Mouse (Mus musculus) testis, adult 2 months (tissue): Measurements from ENCODE around the gene Olfr119. TPM values are rescaled to one million over a fixed set of nuclear protein-coding genes. Genes with fewer than 3 reads are reported as not detected.
"Not testable (repeated sequence)": the region's sequence is repeated elsewhere in the genome, so short reads cannot be mapped to it uniquely, and the experiment has no call there.

Experiments
- H3K27ac ChIP-seq: fragments of 200-500 bp; 2 replicates; pipeline ENCODE4 v1.5.1; 2012; ENCODE audit warnings: low read depth, low read length; ENCODE audit not compliant: control insufficient read depth, insufficient read depth
- H3K27me3 ChIP-seq: fragments of 200-500 bp; 2 replicates; pipeline ENCODE4 v1.6.1; 2012; ENCODE audit warnings: mild to moderate bottlenecking, low read length, moderate library complexity; ENCODE audit not compliant: control insufficient read depth, insufficient read depth
- H3K36me3 ChIP-seq: fragments of 200-500 bp; 2 replicates; pipeline ENCODE4 v1.6.1; 2012; ENCODE audit warnings: mild to moderate bottlenecking, low read length; ENCODE audit not compliant: control insufficient read depth, insufficient read depth
- H3K4me1 ChIP-seq: fragments of 200-500 bp; 2 replicates; pipeline ENCODE4 v1.6.1; 2012; ENCODE audit warnings: low read length; ENCODE audit not compliant: control insufficient read depth, insufficient read depth
- H3K4me3 ChIP-seq: fragments of 200-500 bp; 2 replicates; pipeline ENCODE4 v1.5.1; 2012; ENCODE audit warnings: low read depth, mild to moderate bottlenecking, low read length, moderate library complexity, mixed read lengths; ENCODE audit not compliant: control insufficient read depth
- CTCF ChIP-seq: fragments of 200-500 bp; IDR thresholded peaks from 2 replicates; pipeline ENCODE4 v1.5.1; 2012; ENCODE audit warnings: low read depth, mild to moderate bottlenecking, inconsistent platforms, low read length, moderate library complexity; ENCODE audit not compliant: control insufficient read depth, insufficient read depth, insufficient replicate concordance
- POLR2A ChIP-seq: fragments of 200-500 bp; IDR thresholded peaks from 2 replicates; pipeline ENCODE4 v1.6.1; 2012; ENCODE audit warnings: low read depth, mild to moderate bottlenecking, inconsistent platforms, low read length, moderate library complexity; ENCODE audit not compliant: control insufficient read depth
- polyA plus RNA-seq: library from polyadenylated mRNA; depleted of rRNA; stranded (reverse); fragments of >200 nt; gene quantifications from 2 replicates; pipeline ENCODE4 v1.2.3, GENCODE M21; 2012; rRNA removed

Gene Olfr119
- polyA plus RNA-seq, result not detected in 2 replicates

- not testable (repeated sequence) for H3K27me3 ChIP-seq, H3K4me1 ChIP-seq, H3K4me3 ChIP-seq, H3K27ac ChIP-seq, H3K36me3 ChIP-seq
Measured at GRCm38 (mm10) chr17:37696264-37696663, at the start of gene Olfr119. Gene Olfr119 (plus strand): TSS chr17:37696564.

GRCm38 (mm10) chr17:37663682-37664081, 32.7 kb upstream of the Olfr119 start, which contains the start of gene Olfr117:
Gene Olfr117 (minus strand): TSS chr17:37663782.
- H3K27ac ChIP-seq, result no peak within 1 kb of the TSS
- no peaks in the 10 kb centered on the region for H3K4me1 ChIP-seq
- H3K4me3 ChIP-seq, result no peak within 1 kb of the TSS
- H3K36me3 ChIP-seq, result no peaks in the 10 kb centered on the region
- H3K27me3 ChIP-seq, result no peaks in the 10 kb centered on the region
- TF ChIP-seq POLR2A, result no peak
- no peak for TF ChIP-seq CTCF

GRCm38 (mm10) chr17:37666688-37667087, 29.7 kb upstream of the Olfr119 start, which contains the start of gene Olfr118:
Gene Olfr118 (plus strand): TSS chr17:37666988.
- Histone ChIP-seq H3K4me3 (no peak within 1 kb of the TSS), H3K27ac (no peak within 1 kb of the TSS), H3K4me1 (no peaks in the 10 kb centered on the region), H3K36me3 (no peaks in the 10 kb centered on the region), H3K27me3 (no peaks in the 10 kb centered on the region)
- no peak for TF ChIP-seq POLR2A
- no peak for TF ChIP-seq CTCF

- H3K4me1 ChIP-seq, result no peaks in the 10 kb centered on the region
- no peaks in the 10 kb centered on the region for H3K27me3 ChIP-seq
- no peaks in the 10 kb centered on the region for H3K36me3 ChIP-seq
- no peak within 1 kb of the TSS for H3K27ac ChIP-seq
- no peak within 1 kb of the TSS for H3K4me3 ChIP-seq
- TF ChIP-seq CTCF (no peak), POLR2A (no peak)
Measured at GRCm38 (mm10) chr17:37721508-37721907, 25.1 kb downstream of the Olfr119 start, which contains the start of gene Olfr120. Gene Olfr120 (plus strand): TSS chr17:37721808.

GRCm38 (mm10) chr17:37738070-37738469, 41.7 kb downstream of the Olfr119 start:
- Histone ChIP-seq H3K4me3 (no peak overlapping the region), H3K27ac (no peak overlapping the region), H3K36me3 (no peaks in the 10 kb centered on the region), H3K4me1 (no peaks in the 10 kb centered on the region), H3K27me3 (no peaks in the 10 kb centered on the region)
- TF ChIP-seq CTCF (no peak), POLR2A (no peak)

Other genes starting within 250 kb of the Olfr119 start
- gene Olfr109, start 237.6 kb upstream of the Olfr119 start, polyA plus RNA-seq, result not detected in 2 replicates
- gene H2-M2, start 213.0 kb upstream of the Olfr119 start, polyA plus RNA-seq, result not detected in 2 replicates
- not detected in 2 replicates for gene Olfr110, start 204.1 kb upstream of the Olfr119 start, polyA plus RNA-seq
- not detected in 2 replicates for gene Olfr111, start 188.5 kb upstream of the Olfr119 start, polyA plus RNA-seq
- gene Olfr112, start 127.1 kb upstream of the Olfr119 start, polyA plus RNA-seq, result 19.3 and 26.9 TPM in 2 replicates
- gene Olfr113, start 118.9 kb upstream of the Olfr119 start, polyA plus RNA-seq, result not detected in 2 replicates
- gene Olfr114, start 103.8 kb upstream of the Olfr119 start, polyA plus RNA-seq, result not detected in 2 replicates
- gene Olfr115, start 69.5 kb upstream of the Olfr119 start, polyA plus RNA-seq, result 0.11 TPM in 1 of 2 replicates, not detected in the other
- gene Olfr116, start 69.4 kb upstream of the Olfr119 start, polyA plus RNA-seq, result 0.11 TPM in 1 of 2 replicates, not detected in the other
- not detected in 2 replicates for gene Olfr117, start 32.8 kb upstream of the Olfr119 start, polyA plus RNA-seq
- not detected in 2 replicates for gene Olfr118, start 29.6 kb upstream of the Olfr119 start, polyA plus RNA-seq
- gene Olfr120, start 25.2 kb downstream of the Olfr119 start, polyA plus RNA-seq, result not detected in 2 replicates
- not detected in 2 replicates for gene Olfr121, start 52.3 kb downstream of the Olfr119 start, polyA plus RNA-seq
- gene Olfr122, start 72.0 kb downstream of the Olfr119 start, polyA plus RNA-seq, result not detected in 2 replicates
- 0.15 TPM in 1 of 2 replicates, not detected in the other for gene Olfr123, start 97.0 kb downstream of the Olfr119 start, polyA plus RNA-seq
- gene Olfr124, start 103.3 kb downstream of the Olfr119 start, polyA plus RNA-seq, result not detected in 2 replicates
- not detected in 2 replicates for gene Olfr125, start 136.4 kb downstream of the Olfr119 start, polyA plus RNA-seq
- gene Olfr126, start 150.9 kb downstream of the Olfr119 start, polyA plus RNA-seq, result 0.47 and 0.96 TPM in 2 replicates
- 1.9 and 2.9 TPM in 2 replicates for gene Olfr127, start 203.9 kb downstream of the Olfr119 start, polyA plus RNA-seq
- 3.7 and 5.5 TPM in 2 replicates for gene Olfr128, start 224.0 kb downstream of the Olfr119 start, polyA plus RNA-seq